Mouse (Mus musculus) ES-Bruce4 (cell line): ENCODE measurements around the gene Tpst1.

Source experiments
- CTCF ChIP-seq: IDR thresholded peaks from one replicate; pipeline ENCODE4 v1.8.1; 2011; ENCODE audit warnings: low read depth, low read length
- EP300 ChIP-seq: IDR thresholded peaks from 2 replicates; pipeline ENCODE4 v1.6.1; 2011; ENCODE audit warnings: low read depth, low read length; ENCODE audit not compliant: insufficient read depth

DNA sequence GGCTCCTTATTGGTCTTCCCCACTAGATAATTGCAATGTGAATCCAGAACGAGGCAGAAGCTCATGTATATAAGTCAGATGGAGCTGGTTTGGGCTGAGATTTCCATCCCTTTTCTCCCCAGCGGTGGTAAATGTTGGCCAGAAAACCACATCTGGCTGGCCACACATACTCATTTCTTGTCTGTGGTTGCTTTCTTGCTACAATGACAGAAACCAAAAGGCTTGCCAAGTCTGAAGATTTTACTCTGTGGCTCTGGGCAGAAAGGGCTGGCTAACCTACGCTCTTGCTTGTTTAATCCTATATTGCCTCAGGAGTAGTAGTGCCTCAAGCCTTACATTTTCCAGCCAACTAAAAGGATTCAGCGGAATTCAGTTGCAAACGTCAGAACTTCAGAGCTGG lies 68.0 kb downstream of the Tpst1 start:
- TF ChIP-seq CTCF (no peak), EP300 (no peak)
